Mouse (Mus musculus) forebrain, embryonic 13.5 days (tissue): ENCODE measurements around the gene Cxcl12. TPM values are rescaled to one million over a fixed set of nuclear protein-coding genes. Genes with fewer than 3 reads are reported as not detected.

Experiments
- ATAC-seq: fragments of 200-750 bp; cut with Nextera tagmentation; 2 replicates; pipeline ENCODE4 v1.8.0; 2017
- H3K27ac ChIP-seq: fragments of 300-500 bp; sonication (generic); 2 replicates; pipeline ENCODE4 v1.5.1; 2015; ENCODE audit warnings: inconsistent platforms, mild to moderate bottlenecking, moderate library complexity
- H3K27me3 ChIP-seq: fragments of 300-500 bp; sonication (generic); 2 replicates; pipeline ENCODE4 v1.6.1; 2015; ENCODE audit warnings: mild to moderate bottlenecking, inconsistent platforms
- H3K36me3 ChIP-seq: fragments of 300-500 bp; sonication (generic); 2 replicates; pipeline ENCODE4 v1.6.1; 2015; ENCODE audit warnings: mild to moderate bottlenecking, inconsistent platforms; ENCODE audit not compliant: poor library complexity, severe bottlenecking
- H3K4me1 ChIP-seq: fragments of 300-500 bp; sonication (generic); 2 replicates; pipeline ENCODE4 v1.6.1; 2015; ENCODE audit warnings: inconsistent platforms
- H3K4me2 ChIP-seq: fragments of 300-500 bp; sonication (generic); 2 replicates; pipeline ENCODE4 v1.6.1; 2015; ENCODE audit warnings: inconsistent platforms, mild to moderate bottlenecking, moderate library complexity
- H3K4me3 ChIP-seq: fragments of 300-500 bp; sonication (generic); 2 replicates; pipeline ENCODE4 v1.5.1; 2015; ENCODE audit warnings: mild to moderate bottlenecking, inconsistent platforms
- H3K9ac ChIP-seq: fragments of 300-500 bp; sonication (generic); 2 replicates; pipeline ENCODE4 v1.6.1; 2015; ENCODE audit warnings: mild to moderate bottlenecking, inconsistent platforms
- H3K9me3 ChIP-seq: fragments of 300-500 bp; sonication (generic); replicated peaks from 2 replicates; pipeline ENCODE4 v1.6.1; 2016; ENCODE audit warnings: inconsistent platforms
- WGBS: fragments of 180-500 bp; shearing (Covaris S2); methylation state at CpG from one replicate; pipeline ENCODE4 v1.1.7; 2015; 5-methylcytosine and 5-hydroxymethylcytosine counted together
- polyA plus RNA-seq: library from polyadenylated mRNA; unstranded; fragments of >200 nt; fragmentation: Nextera tagmentation; extraction: Ambion mirVana; gene quantifications from 2 replicates; pipeline ENCODE4 v1.2.1, GENCODE M21; 2015

The Cxcl12 gene
- polyA plus RNA-seq, 1 experiment from 2014 or later: 59.0 TPM

DNA sequence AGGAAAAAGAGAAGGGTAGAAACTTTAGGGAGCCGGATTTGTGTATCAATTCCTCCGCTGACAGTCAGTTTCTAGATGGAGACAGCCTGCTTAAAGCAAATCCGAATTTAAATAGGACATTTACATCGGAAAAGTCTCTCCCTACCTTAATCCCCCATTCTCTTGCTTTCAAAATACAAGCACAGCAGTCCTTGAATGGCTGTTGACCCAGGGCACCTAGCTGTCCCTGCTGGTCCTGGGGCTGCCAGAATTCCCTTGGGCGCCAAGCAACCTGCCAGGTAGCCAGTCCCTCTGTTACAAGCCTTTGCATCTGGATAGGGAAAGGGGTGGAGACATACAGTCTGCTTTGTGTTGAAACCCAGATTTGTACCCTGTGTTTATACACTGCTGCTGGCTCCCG is 12.0 kb downstream of the Cxcl12 start:
- no peak overlapping the region for H3K27ac ChIP-seq
- no peaks in the 10 kb centered on the region for H3K36me3 ChIP-seq
- H3K4me1 ChIP-seq: 0 out of 2 replicates have a peak, but pooled peaks cover 5% of the 10 kb centered on the region
- WGBS: 14% methylated on average over 6 of the region's 6 CpGs
- no peak overlapping the region for H3K4me3 ChIP-seq
- no peaks in the 10 kb centered on the region for H3K27me3 ChIP-seq
- ATAC-seq: no peak
- no peaks in the 10 kb centered on the region for H3K9me3 ChIP-seq
- H3K4me2 ChIP-seq: no peak overlapping the region
- H3K9ac ChIP-seq: no peak overlapping the region

DNA sequence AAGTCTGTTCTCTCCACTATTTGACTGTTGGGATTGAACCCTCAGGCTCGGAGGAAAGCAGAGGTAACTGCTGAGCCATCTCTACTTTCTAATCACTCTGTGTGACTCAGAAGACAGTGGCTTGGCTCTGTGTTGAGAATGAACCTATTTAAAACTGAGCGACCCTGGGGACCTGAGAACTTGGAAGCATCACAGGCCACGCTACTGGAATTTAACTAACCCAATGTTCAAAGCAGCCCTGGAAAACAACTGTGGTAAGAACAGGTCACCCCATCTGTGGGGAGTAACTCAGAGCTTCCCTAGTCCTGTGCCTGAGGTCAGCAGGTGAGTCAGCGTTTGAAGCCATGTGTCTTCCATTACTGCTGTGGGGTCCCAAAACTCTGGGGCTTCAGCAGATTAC is 17.0 kb downstream of the Cxcl12 start:
- ATAC-seq: no peak
- no peak overlapping the region for H3K4me2 ChIP-seq
- H3K27me3 ChIP-seq: no peaks in the 10 kb centered on the region
- no peaks in the 10 kb centered on the region for H3K9me3 ChIP-seq
- H3K36me3 ChIP-seq: no peaks in the 10 kb centered on the region
- no peak overlapping the region for H3K9ac ChIP-seq
- WGBS: 80% methylated on average over 4 of the region's 4 CpGs
- H3K4me3 ChIP-seq: no peak overlapping the region
- H3K27ac ChIP-seq: no peak overlapping the region
- H3K4me1 ChIP-seq: 0 out of 2 replicates have a peak, but pooled peaks cover under 1% of the 10 kb centered on the region

DNA sequence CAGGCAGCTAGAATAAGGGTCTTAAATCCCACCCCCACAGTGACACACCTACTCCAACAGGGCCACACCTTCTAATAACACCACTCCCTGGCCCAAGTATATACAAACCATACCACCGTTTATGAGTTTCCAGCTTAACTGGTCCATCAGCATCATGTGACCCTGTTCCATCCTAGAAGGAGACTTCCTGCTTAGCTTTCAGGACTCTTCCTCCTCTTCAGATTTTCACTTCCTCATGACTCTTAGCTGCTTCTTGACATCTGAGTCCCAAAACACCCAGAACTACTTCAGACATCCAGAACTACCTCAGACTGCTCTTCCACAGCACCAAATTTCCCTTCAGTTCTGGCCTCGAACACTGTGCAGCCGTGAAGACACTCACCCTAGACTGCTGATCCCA is 22.1 kb downstream of the Cxcl12 start:
- Histone ChIP-seq H3K4me2 (no peak overlapping the region), H3K4me3 (no peak overlapping the region), H3K27me3 (no peaks in the 10 kb centered on the region), H3K9me3 (no peaks in the 10 kb centered on the region), H3K4me1 (no peaks in the 10 kb centered on the region), H3K27ac (no peak overlapping the region), H3K9ac (no peak overlapping the region), H3K36me3 (no peaks in the 10 kb centered on the region)
- ATAC-seq: no peak
- 86% methylated on average over 3 of the region's 3 CpGs for WGBS

DNA sequence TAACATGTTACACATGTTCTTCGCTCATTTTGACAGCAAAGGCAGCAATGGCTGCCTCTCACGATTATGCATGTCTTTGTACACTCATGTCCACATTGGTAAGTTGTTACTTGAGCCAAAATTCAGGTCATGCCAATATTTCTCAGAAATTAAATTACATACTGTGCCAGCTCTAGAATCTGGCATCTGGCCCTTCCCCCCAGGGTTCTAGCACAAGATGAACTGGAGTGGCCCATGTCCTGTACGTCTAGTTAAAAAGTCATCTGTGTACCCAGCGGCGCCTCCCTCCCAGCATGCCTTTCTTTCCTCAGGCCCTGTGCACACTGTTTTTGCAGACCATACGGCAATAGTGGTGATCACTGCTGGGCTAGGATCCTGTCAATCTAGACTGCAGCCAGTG is 23.4 kb downstream of the Cxcl12 start:
- H3K9ac ChIP-seq: no peak overlapping the region
- ATAC-seq: no peak
- no peaks in the 10 kb centered on the region for H3K9me3 ChIP-seq
- WGBS: 93% methylated on average over 6 of the region's 6 CpGs
- H3K4me2 ChIP-seq: no peak overlapping the region
- no peak overlapping the region for H3K4me3 ChIP-seq
- no peaks in the 10 kb centered on the region for H3K27me3 ChIP-seq
- H3K27ac ChIP-seq: no peak overlapping the region
- no peaks in the 10 kb centered on the region for H3K4me1 ChIP-seq
- H3K36me3 ChIP-seq: no peaks in the 10 kb centered on the region

DNA sequence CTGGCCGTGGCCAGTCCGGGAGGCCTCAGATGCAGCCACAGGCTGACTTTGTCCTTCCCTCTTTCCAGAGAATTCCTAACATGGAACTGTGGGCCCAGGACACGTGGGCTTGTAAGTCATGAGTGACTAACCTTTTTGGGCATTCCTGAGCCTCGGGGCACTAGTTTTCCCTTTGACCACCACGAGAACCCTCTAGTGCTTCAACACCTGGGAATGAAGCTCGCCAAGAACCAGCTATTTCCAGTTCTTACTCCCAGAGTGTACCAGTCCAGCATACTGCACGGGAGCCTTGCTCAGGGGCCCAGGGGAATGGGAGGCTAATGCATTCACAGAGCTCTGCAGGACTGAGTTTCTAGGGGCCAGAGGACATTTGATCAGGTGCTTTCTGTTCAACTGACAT is 24.3 kb downstream of the Cxcl12 start:
- WGBS: 87% methylated on average over 7 of the region's 7 CpGs
- H3K9ac ChIP-seq: no peak overlapping the region
- H3K27me3 ChIP-seq: no peaks in the 10 kb centered on the region
- no peak overlapping the region for H3K4me3 ChIP-seq
- H3K27ac ChIP-seq: no peak overlapping the region
- no peaks in the 10 kb centered on the region for H3K4me1 ChIP-seq
- H3K9me3 ChIP-seq: no peaks in the 10 kb centered on the region
- ATAC-seq: no peak
- H3K36me3 ChIP-seq: no peaks in the 10 kb centered on the region
- no peak overlapping the region for H3K4me2 ChIP-seq

DNA sequence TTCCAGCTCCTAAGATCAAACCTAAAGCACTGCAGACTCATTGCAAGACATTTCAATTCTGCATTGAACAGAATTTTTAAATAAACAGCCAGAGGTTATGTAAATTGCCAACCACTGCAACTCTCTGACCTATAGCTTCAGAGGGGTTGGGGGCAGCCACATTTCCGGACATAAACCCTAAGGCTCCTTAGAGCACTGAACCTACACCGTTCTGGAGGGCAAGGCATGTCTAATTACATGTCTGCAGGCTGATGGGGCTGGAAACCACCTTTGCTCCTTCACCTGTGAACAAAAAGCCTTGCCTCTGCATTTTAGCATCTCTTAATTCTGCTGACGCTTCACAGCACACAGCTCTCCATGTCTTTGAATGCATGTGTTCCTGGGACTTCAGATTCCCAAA is 26.9 kb downstream of the Cxcl12 start:
- H3K9ac ChIP-seq: no peak overlapping the region
- H3K36me3 ChIP-seq: no peaks in the 10 kb centered on the region
- H3K27me3 ChIP-seq: no peaks in the 10 kb centered on the region
- no peaks in the 10 kb centered on the region for H3K9me3 ChIP-seq
- no peak for ATAC-seq
- 84% methylated on average over 3 of the region's 3 CpGs for WGBS
- H3K4me2 ChIP-seq: no peak overlapping the region
- no peak overlapping the region for H3K27ac ChIP-seq
- no peaks in the 10 kb centered on the region for H3K4me1 ChIP-seq
- H3K4me3 ChIP-seq: no peak overlapping the region

DNA sequence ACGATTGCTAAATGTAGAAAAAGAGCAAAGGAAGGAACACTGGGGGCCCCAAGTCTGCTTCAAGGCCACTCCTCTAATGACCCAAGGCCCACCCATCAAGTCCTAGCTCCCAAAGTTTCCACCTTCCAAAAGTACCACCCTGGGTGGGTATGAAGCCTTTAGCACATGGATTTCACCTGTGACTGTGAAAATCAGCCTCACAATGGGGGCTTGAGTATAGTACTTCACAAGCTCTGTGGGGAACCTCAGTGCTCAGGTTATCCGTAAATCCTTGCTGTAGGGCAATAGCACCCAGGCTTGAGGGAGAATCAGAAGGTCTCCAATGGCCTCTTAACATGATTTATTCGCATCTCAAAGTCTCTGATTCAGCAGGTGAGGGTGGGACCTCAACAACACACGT is 30.5 kb downstream of the Cxcl12 start:
- Histone ChIP-seq H3K4me1 (no peaks in the 10 kb centered on the region), H3K4me3 (no peak overlapping the region), H3K27ac (no peak overlapping the region), H3K36me3 (no peaks in the 10 kb centered on the region), H3K9ac (no peak overlapping the region), H3K4me2 (no peak overlapping the region), H3K27me3 (no peaks in the 10 kb centered on the region), H3K9me3 (no peaks in the 10 kb centered on the region)
- WGBS: 80% methylated on average over 4 of the region's 4 CpGs
- ATAC-seq: no peak

DNA sequence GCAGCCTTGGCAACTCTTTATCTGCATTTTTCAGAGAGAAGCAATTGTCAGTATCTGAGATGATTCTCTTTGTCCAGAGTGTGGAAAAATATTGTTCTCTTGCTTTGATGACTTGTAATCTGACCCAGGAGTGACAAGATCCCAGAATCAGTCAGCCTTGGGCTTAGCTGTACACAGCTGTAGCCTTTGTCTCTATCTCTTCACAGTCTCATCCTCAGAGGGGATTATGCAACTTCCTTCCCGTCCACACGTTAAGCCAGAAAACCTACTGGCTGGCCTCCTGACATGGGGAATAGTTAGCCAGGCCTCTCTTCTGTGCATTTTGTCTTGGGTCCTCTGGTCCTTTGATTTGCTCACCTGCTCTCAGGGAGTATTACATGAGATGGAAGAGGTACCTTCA is 31.4 kb downstream of the Cxcl12 start:
- no peak for ATAC-seq
- H3K4me1 ChIP-seq: no peaks in the 10 kb centered on the region
- H3K4me3 ChIP-seq: no peak overlapping the region
- no peak overlapping the region for H3K4me2 ChIP-seq
- H3K27me3 ChIP-seq: no peaks in the 10 kb centered on the region
- no peaks in the 10 kb centered on the region for H3K36me3 ChIP-seq
- H3K27ac ChIP-seq: no peak overlapping the region
- no peak overlapping the region for H3K9ac ChIP-seq
- 45% methylated on average over 2 of the region's 2 CpGs for WGBS
- no peaks in the 10 kb centered on the region for H3K9me3 ChIP-seq

DNA sequence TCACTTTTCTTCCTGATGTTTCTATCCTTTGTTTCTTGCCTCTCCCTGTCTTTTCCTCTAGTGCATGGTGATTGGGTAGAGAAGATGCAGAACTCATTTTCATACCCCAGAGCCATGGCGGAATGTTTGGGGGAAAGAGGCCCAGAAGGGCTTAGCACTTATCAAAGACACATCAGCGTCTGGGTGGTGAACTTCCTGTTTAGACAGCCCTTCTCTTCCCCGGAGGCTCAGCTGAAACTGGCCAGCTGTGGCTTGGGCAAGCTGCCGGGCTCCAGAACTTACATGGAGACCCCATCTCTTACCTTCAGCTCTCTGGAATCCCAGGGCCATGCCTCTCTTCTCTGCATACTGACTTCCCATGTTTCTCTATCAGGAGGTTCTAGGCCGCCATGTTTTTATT is 32.6 kb downstream of the Cxcl12 start:
- no peaks in the 10 kb centered on the region for H3K9me3 ChIP-seq
- H3K4me2 ChIP-seq: no peak overlapping the region
- H3K9ac ChIP-seq: no peak overlapping the region
- no peak for ATAC-seq
- no peak overlapping the region for H3K4me3 ChIP-seq
- no peaks in the 10 kb centered on the region for H3K36me3 ChIP-seq
- no peaks in the 10 kb centered on the region for H3K4me1 ChIP-seq
- WGBS: 87% methylated on average over 5 of the region's 5 CpGs
- no peak overlapping the region for H3K27ac ChIP-seq
- H3K27me3 ChIP-seq: no peaks in the 10 kb centered on the region

DNA sequence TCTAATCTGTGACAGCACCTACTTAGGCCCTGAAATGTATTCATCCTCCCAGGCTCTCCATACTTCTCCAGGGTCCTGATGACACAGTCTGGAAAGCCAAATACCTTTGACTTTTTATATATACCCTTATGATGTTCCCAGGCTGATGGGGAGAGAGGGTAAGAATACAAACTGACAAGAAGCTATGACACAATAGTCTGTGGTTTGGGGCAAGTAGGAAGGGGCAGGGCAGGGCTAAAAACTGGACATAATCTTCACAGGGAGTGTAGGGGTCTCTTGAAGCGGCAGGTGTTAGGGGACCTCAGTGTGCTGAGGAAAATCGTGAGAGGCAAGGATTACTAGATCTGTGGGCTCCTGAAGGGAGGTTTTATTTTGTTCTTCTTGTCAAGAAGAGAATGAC is 33.1 kb downstream of the Cxcl12 start:
- Histone ChIP-seq H3K4me1 (no peaks in the 10 kb centered on the region), H3K4me2 (no peak overlapping the region), H3K9me3 (no peaks in the 10 kb centered on the region), H3K4me3 (no peak overlapping the region), H3K27ac (no peak overlapping the region), H3K36me3 (no peaks in the 10 kb centered on the region), H3K9ac (no peak overlapping the region), H3K27me3 (no peaks in the 10 kb centered on the region)
- 91% methylated on average over 2 of the region's 2 CpGs for WGBS
- ATAC-seq: no peak

DNA sequence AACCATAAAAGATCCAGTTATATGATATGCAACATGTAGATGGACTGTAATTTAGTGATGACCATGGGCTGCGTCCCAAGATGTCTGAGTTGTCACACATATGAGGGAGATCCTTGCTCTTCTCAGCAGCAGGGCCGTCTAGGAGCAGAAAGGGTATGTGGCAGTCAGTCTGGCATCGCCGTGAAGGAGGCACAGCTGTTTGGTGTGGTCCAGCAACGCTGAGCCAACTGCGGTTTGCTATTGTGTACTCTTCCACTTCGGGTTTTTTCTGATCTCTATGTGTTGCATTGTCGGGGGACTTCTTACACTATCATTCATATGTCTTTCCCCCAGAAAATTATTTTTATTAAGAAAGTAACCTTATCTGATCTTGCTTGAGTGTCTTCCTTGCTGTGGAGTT is 33.5 kb downstream of the Cxcl12 start:
- Histone ChIP-seq H3K9ac (no peak overlapping the region), H3K4me2 (no peak overlapping the region), H3K36me3 (no peaks in the 10 kb centered on the region), H3K27me3 (no peaks in the 10 kb centered on the region), H3K4me1 (no peaks in the 10 kb centered on the region), H3K4me3 (no peak overlapping the region), H3K9me3 (no peaks in the 10 kb centered on the region), H3K27ac (no peak overlapping the region)
- ATAC-seq: no peak
- WGBS: 88% methylated on average over 8 of the region's 8 CpGs

DNA sequence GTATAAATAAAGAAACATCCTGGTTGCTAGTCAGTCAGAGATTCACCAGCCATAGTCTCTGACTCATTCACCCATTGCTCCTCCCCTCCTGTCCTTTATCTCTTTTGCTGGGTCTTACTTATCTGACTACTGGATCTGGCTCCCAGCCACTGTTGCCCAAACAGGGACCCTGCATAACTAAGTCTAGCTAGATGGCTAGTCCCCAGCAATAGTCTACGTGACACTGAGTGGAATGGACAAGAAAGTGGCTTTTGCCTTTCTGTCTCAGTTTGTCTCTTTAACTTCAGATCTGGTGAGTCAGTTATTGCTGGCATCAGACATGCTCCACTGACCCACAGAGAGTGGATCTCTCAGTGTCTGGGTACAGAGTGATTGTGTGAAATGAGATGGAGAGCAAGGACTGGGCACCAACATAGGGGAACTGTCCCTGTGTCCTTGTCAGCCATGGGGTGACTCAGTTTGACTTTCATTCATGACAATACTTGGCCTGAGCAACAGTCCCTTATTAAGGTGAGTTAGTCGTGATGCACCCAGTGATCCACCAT is 34.6 kb downstream of the Cxcl12 start:
- H3K9ac ChIP-seq: no peak overlapping the region
- no peaks in the 10 kb centered on the region for H3K36me3 ChIP-seq
- H3K4me1 ChIP-seq: no peaks in the 10 kb centered on the region
- no peak overlapping the region for H3K4me3 ChIP-seq
- no peak for ATAC-seq
- no peaks in the 10 kb centered on the region for H3K27me3 ChIP-seq
- H3K4me2 ChIP-seq: no peak overlapping the region
- no peak overlapping the region for H3K27ac ChIP-seq
- no peaks in the 10 kb centered on the region for H3K9me3 ChIP-seq
- WGBS: 81% methylated on average over 2 of the region's 2 CpGs

DNA sequence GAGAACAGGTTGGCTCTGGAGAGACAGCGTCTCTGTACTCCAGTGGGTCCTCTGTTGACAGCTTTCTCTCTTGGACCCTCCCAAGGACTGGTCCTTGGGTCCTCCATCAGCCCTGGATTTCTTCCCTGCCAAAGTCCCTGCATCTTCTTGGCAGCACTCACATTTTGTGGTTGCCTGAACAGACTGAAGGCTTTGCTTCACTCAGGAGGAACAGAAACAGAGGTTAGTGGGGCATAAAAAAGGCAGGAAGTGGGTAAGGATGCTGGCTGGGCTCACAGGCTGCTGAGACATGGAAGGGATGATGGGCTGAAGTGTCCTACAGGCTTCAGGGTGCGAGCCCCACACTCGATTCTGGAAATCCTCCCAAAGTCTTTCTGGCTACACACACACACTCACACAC is 35.8 kb downstream of the Cxcl12 start:
- H3K27ac ChIP-seq: no peak overlapping the region
- WGBS: 90% methylated on average over 3 of the region's 3 CpGs
- no peaks in the 10 kb centered on the region for H3K27me3 ChIP-seq
- ATAC-seq: no peak
- H3K36me3 ChIP-seq: no peaks in the 10 kb centered on the region
- H3K4me3 ChIP-seq: no peak overlapping the region
- H3K4me2 ChIP-seq: no peak overlapping the region
- H3K9ac ChIP-seq: no peak overlapping the region
- no peaks in the 10 kb centered on the region for H3K4me1 ChIP-seq
- no peaks in the 10 kb centered on the region for H3K9me3 ChIP-seq
